Mouse (Mus musculus) 416B (cell line): ENCODE results near the gene Lsamp.

Source experiments
- DNase-seq: peaks from one replicate; pipeline ENCODE4 v3.0.0; 2011; ENCODE audit warnings: low read depth

Gene Lsamp

DNA sequence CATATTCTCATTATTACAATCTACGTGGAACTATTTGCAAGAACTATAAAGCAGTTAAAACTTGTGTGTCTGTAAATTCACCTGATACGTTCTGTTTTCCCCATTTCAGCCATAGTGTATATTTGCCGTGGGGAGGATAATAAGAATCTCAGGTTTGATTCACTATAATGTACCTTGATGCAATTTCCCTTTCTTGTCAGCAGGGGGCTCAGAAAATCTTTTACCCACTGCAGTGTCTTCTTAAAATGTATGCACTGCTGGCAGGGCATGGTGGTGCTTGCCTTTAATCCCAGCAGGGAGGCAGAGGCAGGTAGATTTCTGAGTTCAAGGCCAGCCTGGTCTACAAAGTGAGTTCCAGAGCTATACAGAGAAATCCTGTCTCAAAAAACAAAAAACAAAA lies 287.7 kb downstream of the Lsamp start:
- DNase-seq, result peak; percentile 30

DNA sequence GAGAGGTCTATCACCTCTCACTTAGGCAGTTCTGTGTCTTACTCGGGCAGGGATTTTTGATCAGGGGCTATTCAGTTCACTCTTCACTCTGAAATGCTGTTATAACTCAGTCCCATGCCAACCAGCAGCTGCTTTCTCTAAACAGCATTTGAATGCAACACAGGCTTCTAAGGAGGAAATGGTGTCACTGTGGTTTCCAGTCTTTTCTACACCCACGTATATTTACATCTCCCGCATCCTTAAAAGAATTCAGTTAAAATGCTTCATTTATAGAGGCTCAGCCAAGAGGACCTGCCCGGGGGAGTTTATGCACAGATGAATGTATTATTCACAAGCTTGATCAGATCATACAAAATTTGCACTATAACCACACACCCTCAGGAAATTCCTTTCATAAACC lies 306.0 kb downstream of the Lsamp start:
- peak; percentile 4 for DNase-seq

DNA sequence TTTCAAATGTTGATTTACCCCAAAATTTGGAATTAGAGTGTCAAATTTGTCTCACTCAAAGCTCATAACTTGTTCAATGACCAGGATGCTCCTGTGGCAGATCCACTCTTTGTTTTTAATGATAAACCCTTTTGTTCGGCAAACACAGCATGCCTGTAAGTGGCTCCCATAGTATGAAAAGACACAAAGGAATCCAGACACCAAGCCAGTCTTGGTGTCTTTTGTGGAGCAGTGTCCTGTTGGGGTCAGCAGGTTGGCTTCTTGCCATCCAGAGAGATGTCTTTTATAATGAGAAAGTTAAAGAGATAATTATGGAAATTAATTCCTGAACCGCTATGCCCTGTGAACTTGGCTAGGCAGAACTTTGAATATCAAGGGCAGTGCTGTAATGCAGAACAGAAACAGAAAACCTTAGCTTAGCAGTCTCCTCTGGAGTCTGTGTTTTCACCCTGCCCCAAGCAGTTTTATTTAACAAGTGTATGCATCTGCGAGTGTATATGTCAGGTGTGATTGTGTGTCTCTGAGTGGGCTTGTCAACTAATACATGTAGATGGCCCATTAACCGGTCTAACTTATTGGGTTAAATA lies 310.2 kb downstream of the Lsamp start:
- no peak for DNase-seq

DNA sequence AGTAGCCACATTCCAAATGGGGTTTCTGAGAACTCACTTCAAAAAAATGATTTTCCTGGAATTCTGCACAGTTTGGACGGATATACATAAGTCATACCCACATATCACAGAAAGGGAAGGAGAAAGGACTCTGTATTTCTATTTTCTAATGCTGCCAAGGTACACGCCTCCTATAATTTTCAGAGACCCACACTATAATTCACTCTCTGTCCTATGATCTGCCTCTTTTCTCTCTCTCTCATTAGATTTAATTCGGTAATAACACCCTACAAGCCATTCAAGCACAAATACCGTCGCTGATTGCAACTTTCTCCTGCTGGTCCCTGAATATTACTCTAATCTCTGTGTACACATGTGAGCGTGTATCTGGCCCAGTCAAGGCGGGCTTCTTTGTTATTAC lies 311.1 kb downstream of the Lsamp start:
- no peak for DNase-seq

DNA sequence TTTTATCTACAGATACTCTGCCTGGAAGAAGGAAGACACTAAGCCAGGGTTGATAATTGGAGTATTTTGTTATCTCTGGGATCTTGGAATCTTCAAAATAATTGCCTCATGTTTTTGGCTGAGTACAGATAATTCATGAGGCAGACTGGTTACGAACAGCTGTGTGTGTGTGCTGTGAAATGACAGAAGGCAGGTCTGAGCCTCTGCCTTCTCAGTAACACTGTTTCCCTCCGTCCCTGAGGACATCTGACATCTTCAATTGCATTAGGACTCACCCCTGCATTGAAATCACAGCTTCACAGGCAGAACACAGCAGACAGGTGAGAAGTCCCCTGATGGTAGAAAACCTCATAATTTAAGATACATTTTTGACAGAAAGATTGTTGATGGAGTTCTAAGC lies 323.5 kb downstream of the Lsamp start:
- no peak for DNase-seq

GRCm38 (mm10) chr16:40316199-40316598 lies 332.0 kb downstream of the Lsamp start:
- no peak for DNase-seq

DNA sequence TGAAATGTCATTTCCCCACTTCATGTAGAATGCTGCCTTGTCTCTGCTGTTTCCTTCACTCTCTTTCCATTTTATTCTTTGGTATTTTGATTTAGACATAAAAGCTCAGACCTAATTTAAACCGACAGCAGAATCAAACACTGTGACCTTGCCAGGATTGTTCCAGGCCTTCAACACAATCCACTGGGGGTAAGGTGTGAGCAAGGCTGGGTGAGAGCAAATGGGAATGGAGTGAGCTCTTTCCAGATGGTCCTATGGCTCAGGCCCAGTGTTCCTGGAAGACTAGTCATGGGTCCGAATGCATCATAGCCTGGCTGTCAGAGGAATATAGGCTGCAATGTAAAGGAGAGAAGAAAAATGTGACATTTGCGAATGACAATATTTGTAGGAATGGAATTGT lies 340.6 kb downstream of the Lsamp start:
- DNase-seq, result no peak

DNA sequence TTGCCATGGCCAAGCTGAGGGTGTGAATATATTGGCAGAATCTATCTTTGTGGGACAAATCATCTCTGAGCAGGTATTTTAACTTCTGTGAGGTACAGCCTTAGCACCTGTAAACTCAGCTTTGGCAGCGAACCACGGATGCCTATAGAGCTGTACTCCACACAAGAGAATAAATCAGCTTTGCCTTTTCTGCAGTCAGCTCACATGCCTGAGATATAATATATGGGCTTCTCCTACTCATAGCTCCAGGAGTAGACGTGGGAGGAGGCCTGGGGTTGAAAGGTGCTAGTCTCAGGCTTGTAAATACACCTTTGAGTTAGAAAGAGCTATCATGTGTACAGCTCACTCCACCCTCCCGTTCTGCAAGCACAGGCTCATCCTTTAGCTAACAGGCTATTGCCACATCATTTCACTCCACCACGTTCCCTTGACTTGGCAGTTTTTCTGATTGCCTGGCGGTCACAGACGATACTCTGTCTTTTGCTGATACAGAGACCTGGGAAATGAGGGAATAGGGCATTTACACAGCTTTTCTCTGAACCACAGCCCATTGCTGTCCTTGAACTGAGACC lies 344.2 kb downstream of the Lsamp start:
- DNase-seq, result no peak

DNA sequence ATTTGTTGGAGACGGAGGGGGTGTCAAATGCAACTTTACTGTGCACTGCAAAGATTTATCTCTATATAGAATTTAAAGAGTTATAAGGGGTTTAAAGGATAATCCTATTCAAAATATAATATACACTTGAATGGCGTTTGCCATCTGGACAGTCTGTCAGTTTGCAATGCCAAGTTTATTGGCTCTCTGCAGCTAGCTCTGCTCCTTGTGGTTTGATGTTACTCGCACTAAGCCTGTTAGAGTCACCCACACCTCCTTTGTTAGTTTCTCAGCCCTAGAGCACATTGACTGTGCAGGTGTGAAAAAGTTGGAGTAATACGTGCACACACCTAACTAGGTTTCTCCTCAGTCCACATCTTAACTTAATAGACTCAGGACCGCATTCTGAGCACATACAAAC lies 385.5 kb downstream of the Lsamp start:
- DNase-seq, result no peak

- DNase-seq, result no peak
Measured at GRCm38 (mm10) chr16:40371291-40371690, 387.1 kb downstream of the Lsamp start.

DNA sequence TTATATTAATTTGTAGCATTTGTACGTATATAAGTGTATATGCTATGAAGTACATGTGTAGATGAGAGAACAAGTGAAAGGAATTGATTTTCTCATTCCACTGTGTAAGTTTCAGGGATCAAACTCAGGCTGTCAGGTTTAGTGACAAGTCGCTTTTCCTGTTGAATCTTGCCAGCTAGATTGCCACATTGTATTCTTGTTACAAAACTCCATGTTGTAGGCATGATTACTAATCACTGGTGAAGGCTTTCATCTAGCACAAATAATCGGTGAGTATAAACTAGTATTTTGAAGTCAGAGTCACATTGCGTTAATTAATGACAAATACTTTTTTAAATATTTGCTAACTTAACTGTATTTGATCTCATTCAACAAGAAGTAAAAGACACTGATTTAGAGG lies 391.2 kb downstream of the Lsamp start:
- no peak for DNase-seq

GRCm38 (mm10) chr16:40377129-40377799 lies 393.1 kb downstream of the Lsamp start:
- DNase-seq, result peak; percentile 22

- no peak for DNase-seq
Measured at GRCm38 (mm10) chr16:40392106-40392505, 407.9 kb downstream of the Lsamp start.

DNA sequence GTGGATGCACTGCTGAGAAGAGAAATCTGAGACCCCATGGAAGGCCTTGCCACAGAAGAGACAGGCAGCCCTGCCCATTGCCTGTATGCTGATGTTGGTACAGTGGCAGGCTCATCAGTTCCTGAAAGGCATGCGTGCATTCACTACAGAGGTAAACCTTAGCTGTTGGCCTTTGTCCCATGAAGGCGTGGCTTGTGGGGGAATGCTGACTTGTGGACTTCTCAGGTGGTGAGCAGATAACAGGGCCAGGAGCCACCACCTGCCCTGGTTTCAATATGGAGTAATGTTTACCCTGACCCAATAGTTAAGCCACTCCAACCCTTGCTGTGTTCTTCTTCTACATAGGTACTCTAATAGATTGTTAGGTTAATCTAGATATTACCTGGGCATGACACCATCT lies 415.4 kb downstream of the Lsamp start:
- DNase-seq, result no peak

- DNase-seq, result no peak
Measured at GRCm38 (mm10) chr16:40434280-40434679, 450.1 kb downstream of the Lsamp start.

GRCm38 (mm10) chr16:40436415-40436814 lies 452.3 kb downstream of the Lsamp start:
- no peak for DNase-seq

GRCm38 (mm10) chr16:40437879-40438278 lies 453.7 kb downstream of the Lsamp start:
- DNase-seq, result no peak

- DNase-seq, result no peak
Measured at GRCm38 (mm10) chr16:40438876-40439275, 454.7 kb downstream of the Lsamp start.

- DNase-seq, result no peak
Measured at GRCm38 (mm10) chr16:40446587-40446986, 462.4 kb downstream of the Lsamp start.

DNA sequence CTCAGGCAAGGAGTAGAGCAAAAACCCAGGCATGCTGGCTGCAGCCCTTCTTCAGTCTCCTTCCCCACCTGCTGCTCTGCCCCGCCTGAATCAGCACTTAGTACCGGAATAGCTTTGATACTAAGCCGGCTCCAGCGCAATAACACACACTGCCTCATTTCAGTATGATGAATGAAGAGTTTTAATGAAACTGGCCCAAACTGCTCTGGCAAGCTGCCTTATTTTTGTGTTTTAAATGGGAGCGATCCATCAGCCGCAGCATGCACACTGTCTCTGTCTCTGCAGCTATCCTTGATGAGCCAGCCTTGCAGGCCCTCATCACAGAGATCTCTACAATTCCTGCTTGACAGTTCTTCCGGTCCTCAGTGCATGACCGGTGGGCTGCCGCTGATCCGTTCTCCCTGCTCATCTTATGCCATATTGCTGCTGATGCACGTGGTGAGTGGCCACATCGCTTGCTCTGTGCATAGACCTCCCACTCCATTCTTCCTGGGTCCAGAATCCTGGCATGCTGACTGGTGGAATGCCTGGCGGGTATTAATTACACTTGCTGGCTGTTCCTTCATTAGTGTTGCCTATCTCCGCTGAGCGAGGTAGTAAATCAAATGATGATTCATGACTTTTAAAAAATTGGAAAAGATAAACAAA lies 479.4 kb downstream of the Lsamp start:
- no peak for DNase-seq

- DNase-seq, result peak; percentile 6
Measured at GRCm38 (mm10) chr16:40466596-40466995, 482.4 kb downstream of the Lsamp start.

- DNase-seq, result no peak
Measured at GRCm38 (mm10) chr16:40470946-40471345, 486.8 kb downstream of the Lsamp start.

DNA sequence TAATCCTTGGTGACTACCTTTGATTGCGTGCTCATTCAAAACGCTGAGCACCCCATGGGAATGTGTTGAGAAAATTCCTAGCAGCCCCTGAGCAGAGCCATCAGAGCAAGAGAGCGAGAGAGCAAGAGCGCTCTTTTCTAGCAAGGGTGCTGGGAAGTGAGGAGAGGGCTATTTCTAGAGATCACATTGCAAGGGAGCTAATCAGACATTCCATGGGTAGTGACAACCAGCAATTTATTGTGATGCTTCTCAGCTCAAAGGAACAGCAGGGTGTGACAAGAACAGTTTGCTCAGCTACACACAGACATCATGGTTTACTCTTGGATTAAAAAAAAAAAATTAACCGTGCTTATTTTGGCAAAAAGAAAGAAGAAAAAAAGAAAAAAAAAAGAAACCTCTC lies 487.8 kb downstream of the Lsamp start:
- no peak for DNase-seq
